Mouse (Mus musculus): ENCODE data around the gene Pard3.

DNA sequence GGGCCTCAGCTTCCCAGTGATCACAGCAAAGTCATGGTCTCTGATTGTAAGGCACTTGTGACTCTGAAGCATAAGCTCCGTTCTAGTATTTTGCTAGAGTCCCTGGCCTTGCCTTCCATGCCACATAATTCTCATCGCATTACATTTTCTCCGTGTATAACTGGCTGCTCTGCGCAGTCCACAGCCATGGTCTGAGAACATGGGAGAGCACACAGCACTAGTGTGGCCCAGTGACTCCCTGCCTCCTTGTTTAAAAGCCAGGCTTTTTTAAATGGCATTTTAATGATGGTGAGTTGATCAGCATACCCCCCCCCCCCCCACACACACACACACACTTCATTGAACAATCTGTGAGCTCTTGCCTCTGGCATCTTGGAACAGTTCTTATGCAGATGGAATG lies 508.8 kb downstream of the Pard3 start:
- TF ChIP-seq CTCF (IDR thresholded peaks at IDR 0.05; ENCODE audit: insufficient read depth, low read depth, low read length) (no peak), POLR2A (IDR thresholded peaks at IDR 0.05; ENCODE audit: insufficient read depth, low read depth, low read length) (no peak)
